Mouse (Mus musculus): ENCODE data around the gene Tomm70a. TPM values are rescaled to one million over a fixed set of nuclear protein-coding genes. Genes with fewer than 3 reads are reported as not detected.

The Tomm70a gene
- total and polyA plus RNA-seq, 2 experiments from 2014 or later, result 59.4 to 92.3 TPM

DNA sequence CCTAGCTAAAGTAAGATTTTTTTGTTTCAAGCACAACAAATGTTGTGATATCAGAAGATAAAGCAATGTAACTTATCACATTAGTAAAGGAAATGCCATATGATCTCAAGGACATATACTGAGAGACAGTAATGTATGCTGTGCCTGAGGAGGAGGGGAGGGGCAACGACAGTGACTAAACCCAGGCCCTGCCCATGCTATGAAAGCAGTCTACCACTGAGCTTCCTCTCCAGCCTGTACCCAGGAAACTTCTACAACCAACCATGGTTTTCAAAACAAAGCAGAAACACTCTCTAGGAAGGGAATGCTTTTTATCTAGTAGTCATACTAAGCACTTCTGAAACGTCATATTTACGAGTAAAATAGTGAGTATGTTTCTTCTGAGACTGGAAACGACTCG, 41.3 kb downstream of the Tomm70a start:
- no peak overlapping the region for H3K27ac ChIP-seq
- WGBS, result 91% methylated on average over 5 of the region's 5 CpGs
- H3K4me1 ChIP-seq (ENCODE audit: insufficient read depth, low read length), result no peaks in the 10 kb centered on the region
- ATAC-seq (no peak), DNase-seq (ENCODE audit: low spot score) (no peak)
- no peak for TF ChIP-seq CTCF (IDR thresholded peaks at IDR 0.05; ENCODE audit: low read depth)
- H3K36me3 ChIP-seq (ENCODE audit: insufficient read depth, low read length), result peaks cover 3% of the 10 kb centered on the region; the same call in 1 of the 2 replicates
- no peaks in the 10 kb centered on the region for H3K9me3 ChIP-seq (ENCODE audit: low read length)
- H3K27me3 ChIP-seq (ENCODE audit: insufficient read depth, low read length), result no peaks in the 10 kb centered on the region
- H3K4me3 ChIP-seq (ENCODE audit: low read length), result no peak overlapping the region
- no peak overlapping the region for H3K9ac ChIP-seq (replicated peaks; ENCODE audit: low read length)
- H3K4me2 ChIP-seq (ENCODE audit: low read depth, low read length), result no peak overlapping the region

GRCm38 (mm10) chr16:57163694-57164093, 42.2 kb downstream of the Tomm70a start:
- peaks cover 3% of the 10 kb centered on the region; the same call in 1 of the 2 replicates for H3K36me3 ChIP-seq (ENCODE audit: insufficient read depth, low read length)
- no peak overlapping the region for H3K27ac ChIP-seq
- no peak overlapping the region for H3K4me2 ChIP-seq (ENCODE audit: low read depth, low read length)
- DNase-seq (ENCODE audit: low spot score), result no peak
- no peak overlapping the region for H3K4me3 ChIP-seq (ENCODE audit: low read length)
- no peak for ATAC-seq
- 95% methylated on average over 1 of the region's 1 CpGs for WGBS
- no peaks in the 10 kb centered on the region for H3K27me3 ChIP-seq (ENCODE audit: insufficient read depth, low read length)
- H3K4me1 ChIP-seq (ENCODE audit: insufficient read depth, low read length), result no peaks in the 10 kb centered on the region
- H3K9me3 ChIP-seq (ENCODE audit: low read length), result no peaks in the 10 kb centered on the region
- no peak for TF ChIP-seq CTCF (IDR thresholded peaks at IDR 0.05; ENCODE audit: low read depth)
- H3K9ac ChIP-seq (replicated peaks; ENCODE audit: low read length), result no peak overlapping the region

DNA sequence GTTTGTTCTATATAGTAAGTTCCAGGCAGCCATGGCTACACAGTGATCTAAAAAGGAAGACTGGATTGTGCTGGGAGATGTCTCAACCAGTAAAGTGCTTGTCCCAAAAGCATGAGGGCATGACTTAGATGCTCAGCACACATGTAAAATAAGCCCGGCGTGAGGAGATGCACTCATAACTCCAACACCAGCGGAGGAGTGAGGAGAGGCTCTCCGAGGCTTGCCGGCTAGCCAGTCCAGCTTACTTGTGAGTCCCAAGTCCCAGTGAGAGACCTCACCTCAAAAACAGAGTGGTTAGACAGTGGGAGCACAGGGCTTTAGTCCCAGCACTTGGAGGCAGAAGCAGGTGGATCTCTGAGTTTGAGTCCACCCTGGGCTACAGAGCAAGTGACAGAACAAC, 43.7 kb downstream of the Tomm70a start:
- peaks cover 5% of the 10 kb centered on the region; the same call in 1 of the 2 replicates for H3K36me3 ChIP-seq (ENCODE audit: insufficient read depth, low read length)
- no peaks in the 10 kb centered on the region for H3K4me1 ChIP-seq (ENCODE audit: insufficient read depth, low read length)
- H3K4me2 ChIP-seq (ENCODE audit: low read depth, low read length), result no peak overlapping the region
- H3K9ac ChIP-seq (replicated peaks; ENCODE audit: low read length), result no peak overlapping the region
- WGBS, result 96% methylated on average over 5 of the region's 5 CpGs
- no peak for DNase-seq (ENCODE audit: low spot score)
- ATAC-seq, result no peak
- no peak overlapping the region for H3K4me3 ChIP-seq (ENCODE audit: low read length)
- H3K9me3 ChIP-seq (ENCODE audit: low read length), result no peaks in the 10 kb centered on the region
- TF ChIP-seq CTCF (IDR thresholded peaks at IDR 0.05; ENCODE audit: low read depth), result no peak
- no peaks in the 10 kb centered on the region for H3K27me3 ChIP-seq (ENCODE audit: insufficient read depth, low read length)
- H3K27ac ChIP-seq, result no peak overlapping the region

GRCm38 (mm10) chr16:57166086-57166485, 44.6 kb downstream of the Tomm70a start:
- H3K9me3 ChIP-seq (ENCODE audit: low read length), result no peaks in the 10 kb centered on the region
- no peaks in the 10 kb centered on the region for H3K4me1 ChIP-seq (ENCODE audit: insufficient read depth, low read length)
- peak overlapping the region; percentile 67 for H3K4me2 ChIP-seq (ENCODE audit: low read depth, low read length)
- H3K4me3 ChIP-seq (ENCODE audit: low read length), result no peak overlapping the region
- DNase-seq (ENCODE audit: low spot score), result no peak
- H3K36me3 ChIP-seq (ENCODE audit: insufficient read depth, low read length), result peaks cover 7% of the 10 kb centered on the region; the same call in 1 of the 2 replicates
- no peak for ATAC-seq
- no peak overlapping the region for H3K9ac ChIP-seq (replicated peaks; ENCODE audit: low read length)
- H3K27ac ChIP-seq, result no peak overlapping the region
- 92% methylated on average over 6 of the region's 6 CpGs for WGBS
- TF ChIP-seq CTCF (IDR thresholded peaks at IDR 0.05; ENCODE audit: low read depth), result no peak
- no peaks in the 10 kb centered on the region for H3K27me3 ChIP-seq (ENCODE audit: insufficient read depth, low read length)

DNA sequence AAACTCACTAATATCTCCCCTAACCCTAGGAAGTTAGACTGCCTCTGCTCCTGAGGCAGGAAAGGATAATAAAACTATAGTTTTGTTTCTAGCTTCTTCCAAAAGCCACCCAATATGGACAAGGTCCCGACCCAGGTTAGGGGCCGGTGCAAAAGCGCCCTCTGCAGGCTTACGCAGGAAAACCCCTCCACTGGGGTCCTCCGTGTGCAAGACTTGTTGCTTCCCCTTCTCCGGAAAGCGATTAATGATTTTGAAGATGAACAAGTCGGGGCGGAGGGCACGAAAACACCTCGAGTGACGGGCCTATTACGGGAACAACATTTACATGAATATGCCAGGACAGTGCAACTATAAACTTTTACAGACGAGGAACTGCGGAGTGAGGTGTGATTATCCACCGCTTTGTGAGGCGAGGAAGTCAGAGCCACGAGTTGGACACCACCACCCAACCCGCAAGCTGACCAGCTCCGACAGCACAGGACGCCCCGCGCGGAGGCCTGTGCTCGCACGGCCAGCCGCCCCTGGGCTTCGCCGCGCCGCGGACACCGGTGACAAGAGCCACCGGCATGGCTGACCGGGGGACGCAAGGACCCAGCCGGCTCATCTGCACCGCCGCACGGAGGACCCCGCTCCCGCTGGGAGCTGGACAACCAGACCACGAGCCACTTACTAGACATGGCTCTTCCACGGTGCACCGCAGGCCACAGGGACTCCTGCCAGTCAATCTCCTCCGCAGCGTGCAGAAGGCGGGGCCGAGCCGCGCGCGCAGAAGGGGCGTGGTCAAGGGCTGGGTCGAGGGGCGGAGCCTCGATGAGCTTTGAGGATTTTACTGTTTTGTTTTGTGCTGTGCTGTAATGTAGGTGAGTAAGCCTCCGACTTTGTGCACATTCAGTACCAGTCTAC, 45.4 kb downstream of the Tomm70a start, which contains the start of gene Nit2:
TSS of gene Nit2 (minus strand) at position 731 of the 903 bp plus-strand sequence.
- DNase-seq (ENCODE audit: low spot score) (peak; percentile 94), ATAC-seq (peak; percentile 98)
- Histone ChIP-seq H3K9ac (replicated peaks; ENCODE audit: low read length) (peak within 1 kb of the TSS; percentile 67), H3K4me3 (ENCODE audit: low read length) (peak within 1 kb of the TSS; percentile 81), H3K4me1 (ENCODE audit: insufficient read depth, low read length) (no peaks in the 10 kb centered on the region), H3K4me2 (ENCODE audit: low read depth, low read length) (peak within 1 kb of the TSS; percentile 67), H3K9me3 (ENCODE audit: low read length) (no peaks in the 10 kb centered on the region), H3K36me3 (ENCODE audit: insufficient read depth, low read length) (peaks cover 13% of the 10 kb centered on the region; the same call in 1 of the 2 replicates), H3K27me3 (ENCODE audit: insufficient read depth, low read length) (no peaks in the 10 kb centered on the region), H3K27ac (peak within 1 kb of the TSS; percentile 86)
- TF ChIP-seq CTCF (IDR thresholded peaks at IDR 0.05; ENCODE audit: low read depth), result peak; percentile 76
- under 1% methylated on average over 58 of the region's 58 CpGs for WGBS

- Histone ChIP-seq H3K9me3 (ENCODE audit: low read length) (no peaks in the 10 kb centered on the region), H3K27ac (peak overlapping the region; percentile 86), H3K4me3 (ENCODE audit: low read length) (peak overlapping the region; percentile 81), H3K36me3 (ENCODE audit: insufficient read depth, low read length) (peaks cover 15% of the 10 kb centered on the region; the same call in 1 of the 2 replicates), H3K4me1 (ENCODE audit: insufficient read depth, low read length) (no peaks in the 10 kb centered on the region), H3K4me2 (ENCODE audit: low read depth, low read length) (peak overlapping the region; percentile 67), H3K9ac (replicated peaks; ENCODE audit: low read length) (peak overlapping the region; percentile 67), H3K27me3 (ENCODE audit: insufficient read depth, low read length) (no peaks in the 10 kb centered on the region)
- TF ChIP-seq CTCF (IDR thresholded peaks at IDR 0.05; ENCODE audit: low read depth), result no peak
- peak; percentile 66 for ATAC-seq
- no peak for DNase-seq (ENCODE audit: low spot score)
- 28% methylated on average over 5 of the region's 5 CpGs for WGBS
Observed at GRCm38 (mm10) chr16:57167514-57167912, 46.0 kb downstream of the Tomm70a start.

- ATAC-seq (no peak), DNase-seq (ENCODE audit: low spot score) (no peak)
- Histone ChIP-seq H3K4me1 (ENCODE audit: insufficient read depth, low read length) (no peaks in the 10 kb centered on the region), H3K27me3 (ENCODE audit: insufficient read depth, low read length) (no peaks in the 10 kb centered on the region), H3K9me3 (ENCODE audit: low read length) (no peaks in the 10 kb centered on the region), H3K36me3 (ENCODE audit: insufficient read depth, low read length) (peaks cover 21% of the 10 kb centered on the region), H3K9ac (replicated peaks; ENCODE audit: low read length) (no peak overlapping the region), H3K4me2 (ENCODE audit: low read depth, low read length) (no peak overlapping the region), H3K27ac (no peak overlapping the region), H3K4me3 (ENCODE audit: low read length) (no peak overlapping the region)
- TF ChIP-seq CTCF (IDR thresholded peaks at IDR 0.05; ENCODE audit: low read depth), result no peak
- 41% methylated on average over 4 of the region's 4 CpGs for WGBS
Observed at GRCm38 (mm10) chr16:57168236-57168635, 46.7 kb downstream of the Tomm70a start.
